In the genomic region with DNA sequence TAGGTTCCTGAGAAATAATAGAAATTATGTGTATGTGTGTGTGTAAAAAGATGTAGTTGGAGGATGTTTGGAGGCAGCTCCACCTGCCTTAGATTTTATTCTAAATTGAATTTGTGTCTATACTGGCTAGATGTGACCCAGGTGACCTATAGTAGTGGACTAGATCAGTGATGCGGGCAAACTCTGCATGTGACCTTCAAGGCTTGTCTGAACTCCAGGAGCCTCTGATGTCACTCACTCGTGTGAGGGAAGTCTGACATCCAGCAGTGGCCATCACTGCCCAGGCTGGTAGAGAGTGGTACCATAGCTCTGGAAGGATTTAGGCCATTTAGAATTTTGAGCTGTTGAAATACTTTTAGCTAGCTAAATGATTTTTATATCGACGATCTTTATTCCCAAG, we compare ENCODE assay signal across 8 mouse cellular contexts. TPM values are rescaled to one million over a fixed set of nuclear protein-coding genes. Genes with fewer than 3 reads are reported as not detected.
A peak's percentile ranks its signal among the peaks of the same experiment; 100 is the strongest.
DNase-seq lines count a peak whose midpoint lies in the region; ATAC-seq and TF ChIP-seq lines count a peak whose summit lies in the region.

No protein-coding gene starts in this region.

- intact Hi-C loops in left cerebral cortex, adult 2 months (cut with DNase I), result loop anchor here (5.0 to 10.0 kb wide), 3 partner anchors 61 to 143 kb away; no protein-coding TSS in a partner anchor

- TF ChIP-seq CTCF in left cerebral cortex, adult 2 months (IDR thresholded peaks at IDR 0.05), result no peak

- peaks cover 2% of the 10 kb centered on the region; the same call in 1 of the 2 replicates for H3K4me1 ChIP-seq in hindbrain, embryonic 11.5 days (replicated peaks; ENCODE audit: control insufficient read depth, insufficient read depth, low read length)
- H3K4me1 ChIP-seq in midbrain, embryonic 11.5 days (ENCODE audit: control insufficient read depth, insufficient read depth, low read length), result peaks cover 12% of the 10 kb centered on the region; the same call in 1 of the 2 replicates

- no peaks in the 10 kb centered on the region for H3K36me3 ChIP-seq in hindbrain, embryonic 11.5 days (ENCODE audit: control insufficient read depth, insufficient read depth, low read length)
- no peaks in the 10 kb centered on the region for H3K36me3 ChIP-seq in midbrain, embryonic 11.5 days (ENCODE audit: control insufficient read depth, insufficient read depth, low read length)

- ATAC-seq in hindbrain, embryonic 11.5 days (ENCODE audit: low FRiP score), result no peak
- no peak for ATAC-seq in midbrain, embryonic 11.5 days (ENCODE audit: low FRiP score)
- ATAC-seq in granulocyte monocyte progenitor cell, adult 5-6 weeks (replicated peaks; ENCODE audit: poor library complexity, severe bottlenecking), result no peak

- 44% methylated on average over 4 of the region's 4 CpGs for WGBS in hindbrain, embryonic 11.5 days
- WGBS in midbrain, embryonic 11.5 days, result 39% methylated on average over 4 of the region's 4 CpGs

- no peaks in the 10 kb centered on the region for H3K27me3 ChIP-seq in hindbrain, embryonic 11.5 days (ENCODE audit: control insufficient read depth, insufficient read depth, low read length)
- H3K27me3 ChIP-seq in midbrain, embryonic 11.5 days (ENCODE audit: control insufficient read depth, insufficient read depth, low read length), result no peaks in the 10 kb centered on the region

- H3K9me3 ChIP-seq in hindbrain, embryonic 11.5 days (ENCODE audit: control insufficient read depth, low read length), result no peaks in the 10 kb centered on the region
- no peaks in the 10 kb centered on the region for H3K9me3 ChIP-seq in midbrain, embryonic 11.5 days (ENCODE audit: control insufficient read depth, low read length)

- no peak for DNase-seq in left cerebral cortex, adult 2 months (ENCODE audit: extremely low spot score in 1 of 2, low spot score in 2 of 2)
- no peak for DNase-seq in left cerebral cortex, adult 8-10 months (ENCODE audit: low spot score in 2 of 2)
- DNase-seq in cerebellum, postnatal 25 days, result peak; percentile 41 to 42
- DNase-seq in hindbrain, embryonic 11.5 days (ENCODE audit: low spot score), result no peak
- DNase-seq in midbrain, embryonic 11.5 days (ENCODE audit: low spot score, missing footprints), result no peak
- no peak for DNase-seq in gastrocnemius, postnatal 4 days (ENCODE audit: low spot score in 2 of 2)
- no peak for DNase-seq in right cerebral cortex, adult 18-20 months

- H3K4me2 ChIP-seq in hindbrain, embryonic 11.5 days (replicated peaks; ENCODE audit: low read depth, low read length), result peak overlapping the region; percentile 55
- peak overlapping the region; percentile 81 for H3K4me2 ChIP-seq in midbrain, embryonic 11.5 days

- 0 out of 2 replicates have a peak overlapping the region, but pooled peaks have one; percentile 7 for H3K9ac ChIP-seq in hindbrain, embryonic 11.5 days (ENCODE audit: low read depth, low read length)
- H3K9ac ChIP-seq in midbrain, embryonic 11.5 days (ENCODE audit: low read length), result peak overlapping the region; percentile 54

- peak overlapping the region; percentile 91 for H3K4me3 ChIP-seq in left cerebral cortex, adult 2 months
- peak overlapping the region; percentile 86 for H3K4me3 ChIP-seq in hindbrain, embryonic 11.5 days (ENCODE audit: low read depth, low read length)
- H3K4me3 ChIP-seq in midbrain, embryonic 11.5 days (ENCODE audit: low read depth, low read length), result peak overlapping the region; percentile 90

- peak overlapping the region; percentile 37; the same call in 1 of the 2 replicates for H3K27ac ChIP-seq in left cerebral cortex, adult 2 months
- H3K27ac ChIP-seq in hindbrain, embryonic 11.5 days (ENCODE audit: low read depth, low read length), result no peak overlapping the region
- H3K27ac ChIP-seq in midbrain, embryonic 11.5 days (ENCODE audit: low read depth, low read length), result no peak overlapping the region

RNA-seq across cellular contexts. Expression of gene Cdc42bpa, which starts 1.5 kb away (rescaled TPM):
- 100 to 1,000 TPM; 261 TPM for total RNA-seq in left cerebral cortex, adult 2 months (2021)
- total RNA-seq in left cerebral cortex, adult 8-10 months (2022), result 100 to 1,000 TPM; 222 to 265 (median 238) TPM
- 12.8 and 21.8 TPM in 2 replicates for polyA plus RNA-seq in hindbrain, embryonic 11.5 days (2014; fragmentation: Nextera tagmentation; extraction: Ambion mirVana)
- polyA plus RNA-seq in midbrain, embryonic 11.5 days (2014; fragmentation: Nextera tagmentation; extraction: Ambion mirVana), result 12.7 and 13.0 TPM in 2 replicates
- total RNA-seq in gastrocnemius, postnatal 4 days (2021), result 10 to 100 TPM; 54.1 to 61.6 TPM
- total RNA-seq in granulocyte monocyte progenitor cell, adult 5-6 weeks (2014; fragmentation: Nextera tagmentation), result 6.7 and 9.3 TPM in 2 replicates
- 3.7 and 5.5 TPM in 2 replicates for total RNA-seq in granulocyte monocyte progenitor cell, adult 5-6 weeks (2017)

Comparison
In these comparisons a context has a peak if more than half of its experiments do, and no peak if none do; other contexts are left out.
1. DNase-seq: peak in cerebellum, postnatal 25 days (2 of 2); none in left cerebral cortex, adult 2 months (0 of 2), left cerebral cortex, adult 8-10 months (0 of 2), hindbrain, embryonic 11.5 days (single experiment), midbrain, embryonic 11.5 days (single experiment), gastrocnemius, postnatal 4 days (0 of 2) and right cerebral cortex, adult 18-20 months (single experiment).
2. RNA of gene Cdc42bpa, which starts 1.5 kb away (total RNA-seq): 261 TPM in left cerebral cortex, adult 2 months, 222 to 265 TPM in left cerebral cortex, adult 8-10 months and 54.1 to 61.6 TPM in gastrocnemius, postnatal 4 days; 3.7 to 9.3 TPM in granulocyte monocyte progenitor cell, adult 5-6 weeks; every median in the first group is over 4 times any median in the second.
3. Peak in every context shown above with its lines, with median percentiles within 50 percentile points of each other: H3K4me3 ChIP-seq.